Mouse (Mus musculus): Measurements from ENCODE around the gene 4833427G06Rik. TPM values are rescaled to one million over a fixed set of nuclear protein-coding genes. Genes with fewer than 3 reads are reported as not detected.
"Not testable (repeated sequence)": the region's sequence is repeated elsewhere in the genome, so short reads cannot be mapped to it uniquely, and the experiment has no call there.

Gene 4833427G06Rik
- polyA plus RNA-seq (2012; fragmentation: generic; extraction: Trizol): 2.0 TPM
- long read RNA-seq, experiment 1, partial matches to known transcripts: 0 of 3 reads
- long read RNA-seq, experiment 1, other reads (novel, unspliced or antisense): 2 of 3 reads
- long read RNA-seq, experiment 2, partial matches to known transcripts: 1 of 4 reads
- long read RNA-seq, experiment 2, other reads (novel, unspliced or antisense): 3 of 4 reads

DNA sequence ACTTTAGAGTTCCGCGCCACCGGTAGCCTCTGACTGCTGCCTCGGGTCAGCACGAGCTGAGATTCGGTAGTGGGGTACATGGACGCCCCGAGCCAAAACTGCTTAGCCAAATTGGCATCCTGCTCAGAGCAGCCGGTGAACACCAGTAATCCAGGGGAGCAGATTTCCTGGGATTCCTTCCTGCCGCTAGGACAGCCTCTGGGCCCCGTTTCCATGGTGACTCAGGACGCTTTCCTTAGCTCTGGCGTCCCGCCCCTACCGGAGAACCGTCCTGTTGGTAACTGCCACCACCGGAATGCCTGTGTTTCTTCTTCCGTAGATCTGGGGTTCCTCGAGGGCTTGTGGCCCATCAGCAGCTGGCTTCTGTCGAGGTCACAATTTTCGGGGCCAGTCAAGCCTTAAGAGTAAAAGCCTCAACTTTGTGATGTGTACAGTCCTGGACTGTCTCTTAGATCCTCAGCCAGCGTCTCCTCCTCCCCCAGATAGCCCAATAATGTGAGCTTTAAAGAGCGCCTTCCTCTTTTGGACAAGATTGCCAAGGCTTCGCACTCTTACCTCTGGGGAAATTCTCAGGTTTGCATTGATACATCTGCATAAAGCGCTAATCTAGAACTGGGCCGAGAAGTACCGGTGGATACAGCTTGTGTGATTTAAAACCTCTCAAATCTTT, at the start of gene 4833427G06Rik:
TSS of gene 4833427G06Rik (minus strand) at position 323 of the 670 bp plus-strand sequence.
- no peaks in the 10 kb centered on the region for H3K27me3 ChIP-seq (ENCODE audit: control insufficient read depth, insufficient read depth, insufficient read length)
- no peaks in the 10 kb centered on the region for H3K79me2 ChIP-seq (ENCODE audit: control insufficient read depth, insufficient read depth)
- H3K4me3 ChIP-seq (ENCODE audit: insufficient read depth, poor library complexity, severe bottlenecking): peak within 1 kb of the TSS; percentile 31
- TF ChIP-seq CTCF (IDR thresholded peaks at IDR 0.05; ENCODE audit: control insufficient read depth, insufficient read depth, insufficient read length): no peak
- no peak for TF ChIP-seq MYOD1 (IDR thresholded peaks at IDR 0.05; ENCODE audit: control insufficient read depth, insufficient read length, low read depth)
- no peak for TF ChIP-seq MAX (IDR thresholded peaks at IDR 0.05)
- no peak for TF ChIP-seq USF1 (IDR thresholded peaks at IDR 0.05; ENCODE audit: low read depth)
- TF ChIP-seq CEBPB (IDR thresholded peaks at IDR 0.05; ENCODE audit: low read depth): no peak
- TF ChIP-seq FOSL1 (IDR thresholded peaks at IDR 0.05; ENCODE audit: insufficient read depth, low read length, poor library complexity, severe bottlenecking): no peak
- TF ChIP-seq MYOG (IDR thresholded peaks at IDR 0.05; ENCODE audit: control insufficient read depth, extremely low read depth, insufficient read length): no peak
- no peaks in the 10 kb centered on the region for H3K79me3 ChIP-seq (ENCODE audit: low read depth)
- H3K36me3 ChIP-seq (ENCODE audit: control insufficient read depth, insufficient read depth): no peaks in the 10 kb centered on the region
- peak within 1 kb of the TSS; percentile 42 for H3ac ChIP-seq (ENCODE audit: control insufficient read depth, insufficient read length, low read depth)

DNA sequence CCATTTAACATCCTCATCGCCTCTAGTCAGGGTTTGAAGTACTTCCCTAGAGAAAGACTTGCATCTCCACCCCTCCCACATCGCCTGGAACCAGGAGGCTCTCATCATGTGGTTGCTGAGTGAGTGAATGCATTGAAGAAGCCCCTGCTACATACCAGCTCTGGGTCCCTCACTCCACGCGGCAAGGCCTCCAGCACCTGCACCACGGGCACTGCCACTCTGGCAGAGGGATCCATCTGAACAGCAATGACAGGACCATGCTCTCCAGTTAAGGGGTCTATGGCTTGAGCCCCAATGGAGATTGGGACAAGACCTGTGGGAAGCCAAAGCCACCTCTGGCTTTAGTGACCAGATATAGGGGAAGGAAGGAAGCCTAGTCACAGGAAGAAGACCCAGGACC, 45.4 kb upstream of the 4833427G06Rik start:
- no peaks in the 10 kb centered on the region for H3K27me3 ChIP-seq (ENCODE audit: control insufficient read depth, insufficient read depth, insufficient read length)
- H3ac ChIP-seq (ENCODE audit: control insufficient read depth, insufficient read length, low read depth): no peak overlapping the region
- no peaks in the 10 kb centered on the region for H3K79me2 ChIP-seq (ENCODE audit: control insufficient read depth, insufficient read depth)
- H3K36me3 ChIP-seq (ENCODE audit: control insufficient read depth, insufficient read depth): no peaks in the 10 kb centered on the region
- TF ChIP-seq CTCF (IDR thresholded peaks at IDR 0.05; ENCODE audit: control insufficient read depth, insufficient read depth, insufficient read length): no peak
- H3K4me3 ChIP-seq (ENCODE audit: insufficient read depth, poor library complexity, severe bottlenecking): no peak overlapping the region
- no peaks in the 10 kb centered on the region for H3K79me3 ChIP-seq (ENCODE audit: low read depth)

DNA sequence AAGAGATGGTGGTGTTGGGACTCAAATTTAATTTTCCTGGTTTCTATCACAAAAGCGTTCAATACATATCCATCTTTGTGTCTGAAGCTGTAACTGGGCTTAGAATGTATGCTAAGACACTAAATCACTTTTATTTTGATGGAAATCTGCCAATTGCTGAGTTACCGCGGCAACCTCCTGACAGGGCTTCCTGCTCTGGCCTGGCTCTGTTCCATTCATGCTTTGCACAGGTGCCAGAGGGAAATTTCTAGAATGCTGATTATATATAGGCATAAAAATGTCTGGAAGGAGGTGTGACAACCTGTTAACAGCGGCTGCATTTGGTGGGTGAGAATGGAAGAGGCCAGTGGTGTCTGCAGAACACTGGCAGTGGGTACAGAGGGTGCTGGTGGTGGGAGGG, 44.6 kb upstream of the 4833427G06Rik start:
- TF ChIP-seq CEBPB (IDR thresholded peaks at IDR 0.05; ENCODE audit: low read depth) (no peak), FOSL1 (IDR thresholded peaks at IDR 0.05; ENCODE audit: insufficient read depth, low read length, poor library complexity, severe bottlenecking) (no peak), CTCF (IDR thresholded peaks at IDR 0.05; ENCODE audit: control insufficient read depth, insufficient read depth, insufficient read length) (no peak), MYOD1 (IDR thresholded peaks at IDR 0.05; ENCODE audit: control insufficient read depth, insufficient read length, low read depth) (no peak), USF1 (IDR thresholded peaks at IDR 0.05; ENCODE audit: low read depth) (no peak), MAX (IDR thresholded peaks at IDR 0.05) (no peak), MYOG (IDR thresholded peaks at IDR 0.05; ENCODE audit: control insufficient read depth, extremely low read depth, insufficient read length) (no peak)
- no peaks in the 10 kb centered on the region for H3K79me3 ChIP-seq (ENCODE audit: low read depth)
- no peaks in the 10 kb centered on the region for H3K27me3 ChIP-seq (ENCODE audit: control insufficient read depth, insufficient read depth, insufficient read length)
- no peaks in the 10 kb centered on the region for H3K36me3 ChIP-seq (ENCODE audit: control insufficient read depth, insufficient read depth)
- H3ac ChIP-seq (ENCODE audit: control insufficient read depth, insufficient read length, low read depth): no peak overlapping the region
- H3K79me2 ChIP-seq (ENCODE audit: control insufficient read depth, insufficient read depth): no peaks in the 10 kb centered on the region
- H3K4me3 ChIP-seq (ENCODE audit: insufficient read depth, poor library complexity, severe bottlenecking): no peak overlapping the region

DNA sequence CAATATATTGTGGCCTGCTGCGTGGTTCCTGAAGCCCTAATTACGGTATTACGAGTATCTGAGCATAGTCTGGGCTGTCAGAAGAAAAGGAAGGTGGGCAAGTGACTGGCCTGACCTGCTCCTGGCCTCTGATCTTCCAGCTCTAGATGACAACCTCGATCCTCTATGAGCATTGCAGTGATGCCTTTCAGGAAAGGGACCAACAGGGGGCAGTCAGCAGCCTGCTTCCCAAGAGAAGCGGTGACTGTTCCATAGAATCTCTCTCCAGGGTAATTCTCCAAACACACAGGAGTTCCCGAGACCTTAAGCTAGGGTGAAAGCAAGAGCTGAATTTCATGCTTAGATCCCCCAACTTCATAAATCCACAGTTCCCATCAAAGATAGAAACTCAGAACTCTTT, 42.3 kb upstream of the 4833427G06Rik start:
- Histone ChIP-seq H3K36me3 (ENCODE audit: control insufficient read depth, insufficient read depth) (no peaks in the 10 kb centered on the region), H3ac (ENCODE audit: control insufficient read depth, insufficient read length, low read depth) (no peak overlapping the region), H3K79me3 (ENCODE audit: low read depth) (no peaks in the 10 kb centered on the region), H3K4me3 (ENCODE audit: insufficient read depth, poor library complexity, severe bottlenecking) (no peak overlapping the region), H3K27me3 (ENCODE audit: control insufficient read depth, insufficient read depth, insufficient read length) (no peaks in the 10 kb centered on the region), H3K79me2 (ENCODE audit: control insufficient read depth, insufficient read depth) (no peaks in the 10 kb centered on the region)
- TF ChIP-seq MYOG (IDR thresholded peaks at IDR 0.05; ENCODE audit: control insufficient read depth, extremely low read depth, insufficient read length): no peak

DNA sequence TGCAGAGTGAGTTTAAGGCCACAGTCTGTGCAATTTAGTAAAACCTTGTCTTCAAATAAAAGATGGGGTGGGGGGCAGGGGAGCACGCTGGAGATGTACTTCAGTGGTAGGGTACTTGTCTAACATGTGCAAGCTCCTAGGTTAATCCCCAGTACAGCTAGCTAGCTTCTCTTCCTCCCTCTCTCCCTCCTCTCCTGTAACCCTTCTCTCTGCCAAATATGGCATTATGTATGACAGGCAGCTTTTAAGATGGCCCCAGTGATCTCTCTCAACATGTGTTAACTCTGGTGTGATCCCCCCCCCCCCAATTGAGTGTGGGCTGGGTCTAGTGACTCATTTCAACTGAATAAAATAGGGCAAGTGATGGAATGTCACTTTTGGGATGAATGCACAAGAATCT, 41.6 kb upstream of the 4833427G06Rik start:
- H3K36me3 ChIP-seq (ENCODE audit: control insufficient read depth, insufficient read depth): no peaks in the 10 kb centered on the region
- H3K27me3 ChIP-seq (ENCODE audit: control insufficient read depth, insufficient read depth, insufficient read length): no peaks in the 10 kb centered on the region
- TF ChIP-seq MYOG (IDR thresholded peaks at IDR 0.05; ENCODE audit: control insufficient read depth, extremely low read depth, insufficient read length) (no peak), CTCF (IDR thresholded peaks at IDR 0.05; ENCODE audit: control insufficient read depth, insufficient read depth, insufficient read length) (no peak), CEBPB (IDR thresholded peaks at IDR 0.05; ENCODE audit: low read depth) (no peak), FOSL1 (IDR thresholded peaks at IDR 0.05; ENCODE audit: insufficient read depth, low read length, poor library complexity, severe bottlenecking) (no peak), MAX (IDR thresholded peaks at IDR 0.05) (no peak), USF1 (IDR thresholded peaks at IDR 0.05; ENCODE audit: low read depth) (no peak), MYOD1 (IDR thresholded peaks at IDR 0.05; ENCODE audit: control insufficient read depth, insufficient read length, low read depth) (no peak)
- H3K79me2 ChIP-seq (ENCODE audit: control insufficient read depth, insufficient read depth): no peaks in the 10 kb centered on the region
- no peaks in the 10 kb centered on the region for H3K79me3 ChIP-seq (ENCODE audit: low read depth)
- no peak overlapping the region for H3ac ChIP-seq (ENCODE audit: control insufficient read depth, insufficient read length, low read depth)
- no peak overlapping the region for H3K4me3 ChIP-seq (ENCODE audit: insufficient read depth, poor library complexity, severe bottlenecking)

DNA sequence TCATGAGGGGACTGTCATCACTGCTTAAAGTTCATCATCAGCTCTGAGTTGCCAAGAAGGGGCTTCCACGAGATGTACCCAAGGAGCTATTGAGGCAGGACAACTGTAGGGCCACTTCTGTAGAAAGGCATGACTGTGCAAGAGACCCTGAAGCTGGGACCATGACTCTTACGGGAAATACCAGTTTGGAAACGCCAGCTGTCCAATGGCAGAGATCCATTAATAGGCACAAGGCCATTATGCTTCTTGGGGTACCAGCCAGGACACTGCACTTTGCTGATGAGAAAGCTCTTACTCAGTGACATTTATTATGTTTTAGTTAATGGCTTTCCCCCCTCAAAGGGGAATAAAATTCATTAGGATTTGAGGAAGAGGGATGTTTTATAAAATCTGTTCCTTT, 38.8 kb upstream of the 4833427G06Rik start:
- Histone ChIP-seq H3K36me3 (ENCODE audit: control insufficient read depth, insufficient read depth) (no peaks in the 10 kb centered on the region), H3K79me2 (ENCODE audit: control insufficient read depth, insufficient read depth) (no peaks in the 10 kb centered on the region), H3ac (ENCODE audit: control insufficient read depth, insufficient read length, low read depth) (no peak overlapping the region), H3K4me3 (ENCODE audit: insufficient read depth, poor library complexity, severe bottlenecking) (no peak overlapping the region), H3K79me3 (ENCODE audit: low read depth) (no peaks in the 10 kb centered on the region), H3K27me3 (ENCODE audit: control insufficient read depth, insufficient read depth, insufficient read length) (no peaks in the 10 kb centered on the region)
- TF ChIP-seq MYOG (IDR thresholded peaks at IDR 0.05; ENCODE audit: control insufficient read depth, extremely low read depth, insufficient read length) (no peak), CEBPB (IDR thresholded peaks at IDR 0.05; ENCODE audit: low read depth) (no peak)

DNA sequence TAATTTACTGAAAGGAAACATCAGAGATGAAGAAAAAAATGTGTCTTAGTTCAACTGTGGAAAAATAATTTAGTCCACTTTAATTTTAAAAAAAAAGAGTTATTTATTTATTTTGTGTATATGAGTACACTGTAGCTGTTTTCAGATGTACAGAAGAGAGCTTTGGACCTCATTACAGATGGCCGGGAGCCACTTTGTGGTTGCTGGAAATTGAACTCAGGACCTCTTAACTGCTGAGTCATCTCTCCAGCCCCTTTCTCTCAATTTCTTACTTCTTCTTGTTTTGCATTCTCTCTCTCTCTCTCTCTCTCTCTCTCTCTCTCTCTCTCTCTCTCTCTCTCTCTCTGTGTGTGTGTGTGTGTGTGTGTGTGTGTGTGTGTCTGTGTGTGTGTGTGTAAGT, 37.5 kb upstream of the 4833427G06Rik start:
- not testable (repeated sequence) for H3ac ChIP-seq (ENCODE audit: control insufficient read depth, insufficient read length, low read depth); H3K36me3 ChIP-seq (ENCODE audit: control insufficient read depth, insufficient read depth); H3K79me3 ChIP-seq (ENCODE audit: low read depth); H3K79me2 ChIP-seq (ENCODE audit: control insufficient read depth, insufficient read depth); H3K27me3 ChIP-seq (ENCODE audit: control insufficient read depth, insufficient read depth, insufficient read length); H3K4me3 ChIP-seq (ENCODE audit: insufficient read depth, poor library complexity, severe bottlenecking)

All from C2C12 (cell line).